Mouse (Mus musculus) liver, adult 2 months (tissue): Measurements from ENCODE around the gene Gtf2f2. TPM values are rescaled to one million over a fixed set of nuclear protein-coding genes. Genes with fewer than 3 reads are reported as not detected.

Experiments
- DNase-seq: peaks from one replicate; pipeline ENCODE4 v3.0.0-alpha.2; 2011; ENCODE audit warnings: low read depth, low spot score; ENCODE audit errors: extremely low read depth
- H3K27ac ChIP-seq: fragments of 200-500 bp; replicated peaks from 2 replicates; pipeline ENCODE4 v1.5.1; 2012; ENCODE audit warnings: low read depth, mild to moderate bottlenecking, control low read depth, inconsistent platforms, low read length; ENCODE audit not compliant: insufficient read depth
- H3K27me3 ChIP-seq: fragments of 200-500 bp; 2 replicates; pipeline ENCODE4 v1.6.1; 2012; ENCODE audit warnings: mild to moderate bottlenecking, moderate library complexity, low read length, inconsistent platforms; ENCODE audit not compliant: control insufficient read depth, insufficient read depth
- H3K36me3 ChIP-seq: fragments of 200-500 bp; 2 replicates; pipeline ENCODE4 v1.6.1; 2012; ENCODE audit warnings: low read length, inconsistent platforms; ENCODE audit not compliant: control insufficient read depth, insufficient read depth
- H3K4me1 ChIP-seq: fragments of 200-500 bp; 2 replicates; pipeline ENCODE4 v1.6.1; 2011; ENCODE audit warnings: low read length; ENCODE audit not compliant: control insufficient read depth, insufficient read depth
- H3K4me3 ChIP-seq: fragments of 200-500 bp; 2 replicates; pipeline ENCODE4 v1.5.1; 2011; ENCODE audit warnings: low read depth, mild to moderate bottlenecking, control low read depth, low read length, moderate library complexity; ENCODE audit not compliant: insufficient read depth
- H3K79me2 ChIP-seq: fragments of 200-500 bp; 2 replicates; pipeline ENCODE4 v1.6.1; 2012; ENCODE audit warnings: inconsistent platforms, mild to moderate bottlenecking, low read length, moderate library complexity; ENCODE audit not compliant: control insufficient read depth, insufficient read depth
- H3K9ac ChIP-seq: fragments of 200-500 bp; 2 replicates; pipeline ENCODE4 v1.6.1; 2012; ENCODE audit warnings: low read depth, mild to moderate bottlenecking, control low read depth, inconsistent platforms, low read length
- CTCF ChIP-seq: fragments of 200-500 bp; IDR thresholded peaks from 2 replicates; pipeline ENCODE4 v1.5.1; 2011; ENCODE audit warnings: low read depth, low read length, control low read depth
- POLR2A ChIP-seq: fragments of 200-500 bp; IDR thresholded peaks from 2 replicates; pipeline ENCODE4 v1.6.1; 2011; ENCODE audit warnings: low read length, control low read depth; ENCODE audit not compliant: insufficient read depth; ENCODE audit errors: extremely low read depth
- WGBS: fragments of 180-500 bp; shearing (Covaris S2); methylation state at CpG from one replicate; pipeline ENCODE4 v1.1.7; 2018; 5-methylcytosine and 5-hydroxymethylcytosine counted together
- polyA plus RNA-seq: library from polyadenylated mRNA; depleted of rRNA; stranded (reverse); fragments of >200 nt; gene quantifications from 2 replicates; pipeline ENCODE4 v1.2.3, GENCODE M21; 2012
- total RNA-seq: library from RNA; depleted of rRNA; stranded (reverse); fragments of >200 nt; gene quantifications from 2 replicates; pipeline ENCODE4 v1.2.3, GENCODE M21; 2014

Gtf2f2 gene
- total and polyA plus RNA-seq, 2 experiments: 1.5 to 9.7 TPM

GRCm38 (mm10) chr14:75855263-75855992, 155.2 kb downstream of the Gtf2f2 start:
- DNase-seq: no peak
- Histone ChIP-seq H3K4me1 (peaks cover 3% of the 10 kb centered on the region; the same call in 1 of the 2 replicates), H3K9ac (no peak overlapping the region), H3K36me3 (no peaks in the 10 kb centered on the region), H3K79me2 (no peaks in the 10 kb centered on the region), H3K27me3 (no peaks in the 10 kb centered on the region), H3K4me3 (no peak overlapping the region), H3K27ac (no peak overlapping the region)
- TF ChIP-seq CTCF (no peak), POLR2A (no peak)
- 72% methylated on average over 17 of the region's 17 CpGs for WGBS

- Histone ChIP-seq H3K27me3 (no peaks in the 10 kb centered on the region), H3K79me2 (no peaks in the 10 kb centered on the region), H3K27ac (no peak overlapping the region), H3K9ac (no peak overlapping the region), H3K4me3 (no peak overlapping the region), H3K36me3 (peaks cover 31% of the 10 kb centered on the region), H3K4me1 (peaks cover 10% of the 10 kb centered on the region)
- no peak for DNase-seq
- TF ChIP-seq CTCF (no peak), POLR2A (no peak)
- 87% methylated on average over 5 of the region's 5 CpGs for WGBS
Measured at GRCm38 (mm10) chr14:75852016-75852415, 158.6 kb downstream of the Gtf2f2 start.

GRCm38 (mm10) chr14:75850819-75851218, 159.8 kb downstream of the Gtf2f2 start:
- Histone ChIP-seq H3K36me3 (peaks cover 38% of the 10 kb centered on the region), H3K4me3 (no peak overlapping the region), H3K27ac (no peak overlapping the region), H3K9ac (no peak overlapping the region), H3K4me1 (peaks cover 15% of the 10 kb centered on the region), H3K79me2 (no peaks in the 10 kb centered on the region), H3K27me3 (no peaks in the 10 kb centered on the region)
- TF ChIP-seq CTCF: no peak
- no peak for TF ChIP-seq POLR2A
- WGBS: 84% methylated on average over 6 of the region's 6 CpGs
- DNase-seq: no peak

GRCm38 (mm10) chr14:75849842-75850568, 160.7 kb downstream of the Gtf2f2 start:
- no peak overlapping the region for H3K27ac ChIP-seq
- TF ChIP-seq CTCF (no peak), POLR2A (no peak)
- WGBS: 85% methylated on average over 6 of the region's 6 CpGs
- H3K4me3 ChIP-seq: no peak overlapping the region
- H3K9ac ChIP-seq: no peak overlapping the region
- H3K27me3 ChIP-seq: no peaks in the 10 kb centered on the region
- H3K4me1 ChIP-seq: peaks cover 15% of the 10 kb centered on the region
- no peak for DNase-seq
- H3K79me2 ChIP-seq: no peaks in the 10 kb centered on the region
- peaks cover 38% of the 10 kb centered on the region for H3K36me3 ChIP-seq

- Histone ChIP-seq H3K27me3 (no peaks in the 10 kb centered on the region), H3K4me3 (no peak overlapping the region), H3K36me3 (peaks cover 38% of the 10 kb centered on the region), H3K9ac (no peak overlapping the region), H3K79me2 (no peaks in the 10 kb centered on the region), H3K27ac (no peak overlapping the region), H3K4me1 (peaks cover 15% of the 10 kb centered on the region)
- no peak for DNase-seq
- TF ChIP-seq CTCF (no peak), POLR2A (no peak)
- 69% methylated on average over 5 of the region's 5 CpGs for WGBS
Measured at GRCm38 (mm10) chr14:75849236-75849635, 161.4 kb downstream of the Gtf2f2 start.
